Comparison of ENCODE assay signal across 21 mouse cellular contexts in genomic region chr15:64026855-64027254, GRCm38 (mm10). TPM values are rescaled to one million over a fixed set of nuclear protein-coding genes. Genes with fewer than 3 reads are reported as not detected.
DNase-seq lines count a peak whose midpoint lies in the region; ATAC-seq and TF ChIP-seq lines count a peak whose summit lies in the region.
"Had no signal": no experiment of that assay in that cellular context is flagged by ENCODE, and none has a peak within 500 bp of the region (broad histone marks: within the 10 kb centered on the region; RNA-seq: fewer than 3 reads in every experiment).

No protein-coding gene starts in this region.

- 71% methylated on average over 5 of the region's 5 CpGs for WGBS in forebrain, embryonic 10.5 days
- WGBS in forebrain, postnatal 0 days = 39% methylated on average over 5 of the region's 5 CpGs
- 22% methylated on average over 5 of the region's 5 CpGs for WGBS in hindbrain, embryonic 14.5 days
- WGBS in hindbrain, embryonic 13.5 days = 37% methylated on average over 5 of the region's 5 CpGs
- WGBS in neural tube, embryonic 13.5 days = 23% methylated on average over 5 of the region's 5 CpGs
- 18% methylated on average over 5 of the region's 5 CpGs for WGBS in neural tube, embryonic 14.5 days
- WGBS in heart, embryonic 10.5 days = 61% methylated on average over 5 of the region's 5 CpGs

- peaks cover 56% of the 10 kb centered on the region for H3K4me1 ChIP-seq in forebrain, embryonic 10.5 days
- H3K4me1 ChIP-seq in forebrain, postnatal 0 days (ENCODE audit: insufficient read depth) = peaks cover 14% of the 10 kb centered on the region
- H3K4me1 ChIP-seq in hindbrain, embryonic 14.5 days (replicated peaks; ENCODE audit: control insufficient read depth, insufficient read depth, low read length) = peaks cover 25% of the 10 kb centered on the region
- H3K4me1 ChIP-seq in hindbrain, embryonic 13.5 days (replicated peaks) = peaks cover 50% of the 10 kb centered on the region
- peaks cover 54% of the 10 kb centered on the region for H3K4me1 ChIP-seq in neural tube, embryonic 13.5 days (replicated peaks)
- H3K4me1 ChIP-seq in neural tube, embryonic 14.5 days (ENCODE audit: control insufficient read depth, insufficient read depth, low read length) = peaks cover 16% of the 10 kb centered on the region
- peaks cover 46% of the 10 kb centered on the region for H3K4me1 ChIP-seq in heart, embryonic 10.5 days

- no peak for TF ChIP-seq CTCF in forebrain, postnatal 0 days (IDR thresholded peaks at IDR 0.05; ENCODE audit: low read depth)

- no peak for DNase-seq in forebrain, embryonic 10.5 days (ENCODE audit: extremely low spot score, low spot score)
- DNase-seq in forebrain, postnatal 0 days = no peak
- DNase-seq in hindbrain, embryonic 14.5 days (ENCODE audit: low spot score) = no peak
- no peak for DNase-seq in neural tube, embryonic 10.5 days (ENCODE audit: extremely low spot score, low spot score)
- no peak for DNase-seq in heart, embryonic 10.5 days (ENCODE audit: low spot score)
- DNase-seq: adrenal gland, adult 2 months; adrenal gland, postnatal 25 days; cerebellum, adult 18-20 months; cerebellum, postnatal 14 days; embryo, embryonic 11 days; gastrocnemius, postnatal 36 days; heart, adult 11 months; heart, postnatal 10 days; heart, postnatal 4 days; kidney, adult 18-20 months had no signal

- 0 out of 2 replicates have a peak overlapping the region, but pooled peaks have one; percentile 61 for H3K27ac ChIP-seq in forebrain, embryonic 10.5 days
- no peak overlapping the region for H3K27ac ChIP-seq in forebrain, postnatal 0 days (ENCODE audit: low read depth, low read length)
- H3K27ac ChIP-seq in hindbrain, embryonic 14.5 days = no peak overlapping the region
- no peak overlapping the region for H3K27ac ChIP-seq in hindbrain, embryonic 13.5 days
- 0 out of 2 replicates have a peak overlapping the region, but pooled peaks have one; percentile 13 for H3K27ac ChIP-seq in neural tube, embryonic 13.5 days (replicated peaks)
- no peak overlapping the region for H3K27ac ChIP-seq in neural tube, embryonic 14.5 days (ENCODE audit: low read depth, low read length)
- H3K27ac ChIP-seq in heart, embryonic 10.5 days = no peak overlapping the region
- H3K27ac ChIP-seq: embryonic facial prominence, embryonic 12.5 days; intestine, embryonic 15.5 days had no signal

- ATAC-seq in forebrain, postnatal 0 days = no peak
- peak; percentile 16; the same call in 1 of the 2 replicates for ATAC-seq in hindbrain, embryonic 14.5 days (ENCODE audit: low FRiP score)
- no peak for ATAC-seq in hindbrain, embryonic 13.5 days (ENCODE audit: low FRiP score)
- peak; percentile 58; the same call in 1 of the 2 replicates for ATAC-seq in neural tube, embryonic 13.5 days (ENCODE audit: low read depth)
- ATAC-seq in neural tube, embryonic 14.5 days (ENCODE audit: low read depth) = peak; percentile 67
- ATAC-seq: intestine, embryonic 15.5 days had no signal

- no peak overlapping the region for H3K4me2 ChIP-seq in forebrain, postnatal 0 days (ENCODE audit: low read depth)
- no peak overlapping the region for H3K4me2 ChIP-seq in hindbrain, embryonic 14.5 days (replicated peaks)
- H3K4me2 ChIP-seq in hindbrain, embryonic 13.5 days = no peak overlapping the region
- no peak overlapping the region for H3K4me2 ChIP-seq in neural tube, embryonic 13.5 days
- H3K4me2 ChIP-seq in neural tube, embryonic 14.5 days (ENCODE audit: low read depth, low read length) = no peak overlapping the region
- H3K4me2 ChIP-seq: embryonic facial prominence, embryonic 12.5 days; intestine, embryonic 15.5 days had no signal

- no peak overlapping the region for H3K9ac ChIP-seq in forebrain, postnatal 0 days
- no peak overlapping the region for H3K9ac ChIP-seq in hindbrain, embryonic 14.5 days
- no peak overlapping the region for H3K9ac ChIP-seq in hindbrain, embryonic 13.5 days
- H3K9ac ChIP-seq in neural tube, embryonic 13.5 days = no peak overlapping the region
- H3K9ac ChIP-seq in neural tube, embryonic 14.5 days (replicated peaks; ENCODE audit: low read depth, low read length) = no peak overlapping the region
- H3K9ac ChIP-seq: embryonic facial prominence, embryonic 12.5 days; intestine, embryonic 15.5 days had no signal

- no peak overlapping the region for H3K4me3 ChIP-seq in forebrain, embryonic 10.5 days
- H3K4me3 ChIP-seq in forebrain, postnatal 0 days (ENCODE audit: low read depth, low read length) = no peak overlapping the region
- no peak overlapping the region for H3K4me3 ChIP-seq in hindbrain, embryonic 14.5 days (replicated peaks; ENCODE audit: low read length)
- H3K4me3 ChIP-seq in hindbrain, embryonic 13.5 days = no peak overlapping the region
- no peak overlapping the region for H3K4me3 ChIP-seq in neural tube, embryonic 13.5 days
- H3K4me3 ChIP-seq in neural tube, embryonic 14.5 days (ENCODE audit: low read depth, low read length) = no peak overlapping the region
- H3K4me3 ChIP-seq in heart, embryonic 10.5 days = no peak overlapping the region
- H3K4me3 ChIP-seq: embryonic facial prominence, embryonic 12.5 days; intestine, embryonic 15.5 days had no signal

- peaks cover 7% of the 10 kb centered on the region for H3K36me3 ChIP-seq in forebrain, embryonic 10.5 days (replicated peaks)
- no peaks in the 10 kb centered on the region for H3K36me3 ChIP-seq in forebrain, postnatal 0 days (ENCODE audit: insufficient read depth)
- no peaks in the 10 kb centered on the region for H3K36me3 ChIP-seq in hindbrain, embryonic 14.5 days (replicated peaks; ENCODE audit: control insufficient read depth, insufficient read depth)
- no peaks in the 10 kb centered on the region for H3K36me3 ChIP-seq in hindbrain, embryonic 13.5 days
- H3K36me3 ChIP-seq in neural tube, embryonic 13.5 days = no peaks in the 10 kb centered on the region
- H3K36me3 ChIP-seq in neural tube, embryonic 14.5 days (ENCODE audit: control insufficient read depth, insufficient read depth, low read length) = no peaks in the 10 kb centered on the region
- 0 out of 2 replicates have a peak, but pooled peaks cover 4% of the 10 kb centered on the region for H3K36me3 ChIP-seq in heart, embryonic 10.5 days
- H3K36me3 ChIP-seq: embryonic facial prominence, embryonic 12.5 days; intestine, embryonic 15.5 days had no signal

- H3K9me3 ChIP-seq in forebrain, embryonic 10.5 days = no peaks in the 10 kb centered on the region
- H3K9me3 ChIP-seq in forebrain, postnatal 0 days (ENCODE audit: low read length) = no peaks in the 10 kb centered on the region
- H3K9me3 ChIP-seq in hindbrain, embryonic 14.5 days (ENCODE audit: control insufficient read depth, low read length) = no peaks in the 10 kb centered on the region
- H3K9me3 ChIP-seq in hindbrain, embryonic 13.5 days = no peaks in the 10 kb centered on the region
- no peaks in the 10 kb centered on the region for H3K9me3 ChIP-seq in neural tube, embryonic 13.5 days
- no peaks in the 10 kb centered on the region for H3K9me3 ChIP-seq in neural tube, embryonic 14.5 days (ENCODE audit: control insufficient read depth, low read length)
- no peaks in the 10 kb centered on the region for H3K9me3 ChIP-seq in heart, embryonic 10.5 days
- H3K9me3 ChIP-seq: embryonic facial prominence, embryonic 12.5 days; intestine, embryonic 15.5 days had no signal

- H3K27me3 ChIP-seq in forebrain, embryonic 10.5 days (ENCODE audit: poor library complexity, severe bottlenecking) = no peaks in the 10 kb centered on the region
- H3K27me3 ChIP-seq in forebrain, postnatal 0 days (ENCODE audit: insufficient read depth, low read length) = no peaks in the 10 kb centered on the region
- no peaks in the 10 kb centered on the region for H3K27me3 ChIP-seq in hindbrain, embryonic 14.5 days (ENCODE audit: control insufficient read depth, insufficient read depth, low read length)
- H3K27me3 ChIP-seq in hindbrain, embryonic 13.5 days = no peaks in the 10 kb centered on the region
- no peaks in the 10 kb centered on the region for H3K27me3 ChIP-seq in neural tube, embryonic 13.5 days
- H3K27me3 ChIP-seq in neural tube, embryonic 14.5 days (ENCODE audit: control insufficient read depth, insufficient read depth, low read length) = no peaks in the 10 kb centered on the region
- H3K27me3 ChIP-seq in heart, embryonic 10.5 days (ENCODE audit: insufficient read depth, poor library complexity, severe bottlenecking) = no peaks in the 10 kb centered on the region
- H3K27me3 ChIP-seq: CH12.LX; embryonic facial prominence, embryonic 12.5 days; intestine, embryonic 15.5 days had no signal

RNA-seq across cellular contexts. Expression of gene Fam49b, which starts 33.4 kb away (rescaled TPM):
- 87.6 and 88.8 TPM in 2 replicates for polyA plus RNA-seq in forebrain, embryonic 10.5 days (2016; fragmentation: Nextera tagmentation; extraction: Ambion mirVana)
- 165 and 184 TPM in 2 replicates for total RNA-seq in forebrain, postnatal 0 days (2014; rRNA removed)
- 146 and 156 TPM in 2 replicates for polyA plus RNA-seq in forebrain, postnatal 0 days (2015; fragmentation: Nextera tagmentation; extraction: Ambion mirVana)
- polyA plus RNA-seq in hindbrain, embryonic 14.5 days (2014; fragmentation: Nextera tagmentation; extraction: Ambion mirVana) = 164 and 176 TPM in 2 replicates
- 109 and 113 TPM in 2 replicates for polyA plus RNA-seq in hindbrain, embryonic 13.5 days (2015; fragmentation: Nextera tagmentation; extraction: Ambion mirVana)
- polyA plus RNA-seq in neural tube, embryonic 13.5 days (2015; fragmentation: Nextera tagmentation; extraction: Ambion mirVana) = 102 and 110 TPM in 2 replicates
- 163 and 171 TPM in 2 replicates for polyA plus RNA-seq in neural tube, embryonic 14.5 days (2014; fragmentation: Nextera tagmentation; extraction: Ambion mirVana)
- polyA plus RNA-seq in heart, embryonic 10.5 days (2016; fragmentation: Nextera tagmentation; extraction: Ambion mirVana) = 60.7 and 64.9 TPM in 2 replicates

Comparison
In these comparisons a context has a peak if more than half of its experiments do, and no peak if none do; other contexts are left out.
1. H3K27ac ChIP-seq: peak in forebrain, embryonic 10.5 days (single experiment) and neural tube, embryonic 13.5 days (single experiment); none in forebrain, postnatal 0 days (single experiment), hindbrain, embryonic 14.5 days (single experiment), hindbrain, embryonic 13.5 days (single experiment), neural tube, embryonic 14.5 days (single experiment) and heart, embryonic 10.5 days (single experiment).
2. ATAC-seq: peak in hindbrain, embryonic 14.5 days (single experiment), neural tube, embryonic 13.5 days (single experiment) and neural tube, embryonic 14.5 days (single experiment); none in forebrain, postnatal 0 days (single experiment) and hindbrain, embryonic 13.5 days (single experiment).